Comparison of ENCODE assay signal across 20 mouse cellular contexts in the genomic region with DNA sequence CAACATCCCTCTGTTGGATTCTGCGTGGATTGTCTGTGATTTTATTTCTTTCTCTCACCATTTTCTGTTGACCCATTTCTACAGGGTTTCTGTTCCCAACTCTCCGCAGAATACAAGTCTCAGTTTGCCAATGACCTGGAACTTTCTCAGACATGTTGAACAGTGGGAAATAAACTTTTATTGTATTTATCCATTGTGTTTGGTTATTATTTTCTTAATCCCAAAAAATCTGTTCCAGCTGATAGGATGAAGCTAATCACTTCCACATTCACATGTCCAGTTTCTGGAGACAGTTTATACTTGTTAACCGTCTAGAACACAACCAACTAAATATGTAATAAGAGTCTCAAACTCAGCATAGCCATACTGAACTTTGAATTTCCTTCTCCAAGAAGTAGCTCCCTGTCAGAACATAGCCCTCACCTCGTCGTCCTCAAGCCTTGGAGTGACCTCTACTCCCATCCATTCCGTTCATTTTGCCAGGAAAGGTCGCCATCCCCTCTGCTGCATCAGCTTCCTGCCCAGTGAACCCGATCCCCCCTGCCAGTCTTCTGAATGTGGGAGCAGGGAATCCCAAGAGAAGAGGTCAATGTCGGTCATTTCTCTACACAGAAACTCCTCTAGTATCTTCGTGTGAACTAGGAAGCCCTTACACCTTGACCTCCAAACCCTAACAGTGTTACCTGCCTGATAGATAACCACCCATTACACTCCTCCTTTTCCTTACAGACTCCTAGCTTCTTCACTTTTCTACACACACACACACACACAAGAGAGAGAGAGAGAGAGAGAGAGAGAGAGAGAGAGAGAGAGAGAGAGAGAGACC. TPM values are rescaled to one million over a fixed set of nuclear protein-coding genes. Genes with fewer than 3 reads are reported as not detected.
DNase-seq lines count a peak whose midpoint lies in the region; ATAC-seq and TF ChIP-seq lines count a peak whose summit lies in the region.
"Had no signal": no experiment of that assay in that cellular context is flagged by ENCODE, and none has a peak within 500 bp of the region (broad histone marks: within the 10 kb centered on the region; RNA-seq: fewer than 3 reads in every experiment).

No protein-coding gene starts in this region.

- H3K79me2 ChIP-seq in MEL (ENCODE audit: control insufficient read depth, insufficient read depth, low read length, poor library complexity) = peaks cover 2% of the 10 kb centered on the region; the same call in 1 of the 2 replicates

- H3K9ac ChIP-seq in MEL (ENCODE audit: control insufficient read depth, low read depth, low read length, poor library complexity, severe bottlenecking) = peak overlapping the region; percentile 87
- peak overlapping the region; percentile 66 for H3K9ac ChIP-seq in liver, embryonic 14.5 days (replicated peaks)
- no peak overlapping the region for H3K9ac ChIP-seq in hindbrain, embryonic 16.5 days (ENCODE audit: low read depth, low read length)
- H3K9ac ChIP-seq: embryonic facial prominence, embryonic 15.5 days; heart, embryonic 15.5 days; midbrain, embryonic 13.5 days had no signal

- 48% methylated on average over 10 of the region's 10 CpGs for WGBS in liver, embryonic 14.5 days (ENCODE audit: insufficient replicate concordance)
- 76% methylated on average over 10 of the region's 10 CpGs for WGBS in hindbrain, embryonic 16.5 days

- peaks cover 17 to 37% of the 10 kb centered on the region in 2 experiments for H3K4me1 ChIP-seq in MEL (ENCODE audit: control insufficient read depth in 1 of 2, insufficient read depth in 2 of 2, low read length in 2 of 2)
- peaks cover 49 to 59% of the 10 kb centered on the region in 2 experiments for H3K4me1 ChIP-seq in liver, embryonic 14.5 days (replicated peaks; ENCODE audit: control insufficient read depth in 2 of 2, insufficient read depth in 2 of 2, low read length in 1 of 2)
- no peaks in the 10 kb centered on the region for H3K4me1 ChIP-seq in hindbrain, embryonic 16.5 days (ENCODE audit: control insufficient read depth, insufficient read depth, low read depth, low read length)
- H3K4me1 ChIP-seq: embryonic facial prominence, embryonic 15.5 days; midbrain, embryonic 13.5 days had no signal

- peak overlapping the region; percentile 100 for H3K27ac ChIP-seq in MEL (ENCODE audit: control insufficient read depth, low read depth, low read length)
- H3K27ac ChIP-seq in liver, embryonic 14.5 days = peak overlapping the region; percentile 95
- no peak overlapping the region for H3K27ac ChIP-seq in hindbrain, embryonic 16.5 days (ENCODE audit: low read depth, low read length)
- H3K27ac ChIP-seq: embryonic facial prominence, embryonic 15.5 days; heart, embryonic 15.5 days; layer of hippocampus, adult 2 months; midbrain, embryonic 13.5 days had no signal

- H3K9me3 ChIP-seq in MEL (replicated peaks; ENCODE audit: insufficient read depth, low read length) = no peaks in the 10 kb centered on the region
- H3K9me3 ChIP-seq in liver, embryonic 14.5 days (ENCODE audit: control insufficient read depth, low read length) = no peaks in the 10 kb centered on the region
- H3K9me3 ChIP-seq in hindbrain, embryonic 16.5 days (ENCODE audit: control insufficient read depth, low read length) = no peaks in the 10 kb centered on the region
- H3K9me3 ChIP-seq: embryonic facial prominence, embryonic 15.5 days; heart, embryonic 15.5 days; midbrain, embryonic 13.5 days had no signal

- H3K27me3 ChIP-seq in MEL (ENCODE audit: control insufficient read depth in 1 of 2, insufficient read depth in 2 of 2, low read length in 2 of 2) = no peaks in the 10 kb centered on the region
- no peaks in the 10 kb centered on the region for H3K27me3 ChIP-seq in liver, embryonic 14.5 days (ENCODE audit: control insufficient read depth, insufficient read depth, low read length)
- no peaks in the 10 kb centered on the region for H3K27me3 ChIP-seq in hindbrain, embryonic 16.5 days (replicated peaks; ENCODE audit: control insufficient read depth, insufficient read depth, low read length)
- H3K27me3 ChIP-seq: embryonic facial prominence, embryonic 15.5 days; heart, embryonic 15.5 days; midbrain, embryonic 13.5 days; Patski had no signal

- peak overlapping the region; percentile 70 for H3K4me2 ChIP-seq in liver, embryonic 14.5 days (ENCODE audit: low read depth)
- H3K4me2 ChIP-seq in hindbrain, embryonic 16.5 days (ENCODE audit: low read length) = no peak overlapping the region
- H3K4me2 ChIP-seq: embryonic facial prominence, embryonic 15.5 days; heart, embryonic 15.5 days; midbrain, embryonic 13.5 days had no signal

- no peak for TF ChIP-seq POLR2A in MEL (IDR thresholded peaks at IDR 0.05; ENCODE audit: control insufficient read depth in 1 of 2, insufficient read depth in 1 of 2, low read depth in 1 of 2, low read length in 2 of 2, poor library complexity in 1 of 2)

- TF ChIP-seq CTCF in MEL (IDR thresholded peaks at IDR 0.05 in 2 of 3, conservative IDR thresholded peaks at IDR 0.05 in 1 of 3; ENCODE audit: control insufficient read depth in 1 of 3, insufficient read depth in 1 of 3, low read depth in 2 of 3, low read length in 3 of 3, poor library complexity in 1 of 3, severe bottlenecking in 1 of 3) = no peak
- no peak for TF ChIP-seq CTCF in liver, embryonic 14.5 days (IDR thresholded peaks at IDR 0.05; ENCODE audit: low read depth)

- DNase-seq in kidney, adult 11 months = peak; percentile 44
- DNase-seq in kidney, postnatal 4 days = no peak
- DNase-seq in MEL (ENCODE audit: low read depth, low spot score) = no peak
- no peak for DNase-seq in liver, embryonic 14.5 days (ENCODE audit: low read depth in 3 of 3, low spot score in 3 of 3)
- no peak for DNase-seq in embryo, embryonic 10.5 days (ENCODE audit: low spot score)
- DNase-seq: adrenal gland, postnatal 36 days; B cell, adult 2 months; cerebellum, adult 9-10 months; gastrocnemius, postnatal 36 days; lung, adult 18-20 months; thymus, postnatal 25 days had no signal

- ATAC-seq in erythroid progenitor cell, adult 5-6 weeks (replicated peaks; ENCODE audit: low FRiP score, poor library complexity, severe bottlenecking) = peak; percentile 15
- ATAC-seq in liver, embryonic 14.5 days (ENCODE audit: insufficient read depth) = no peak
- no peak for ATAC-seq in hindbrain, embryonic 16.5 days
- ATAC-seq: activated CD4-positive, CD25-positive, alpha-beta regulatory T cell, adult 4 months; forebrain, embryonic 14.5 days; midbrain, embryonic 13.5 days; Patski had no signal

- H3K4me3 ChIP-seq in MEL (ENCODE audit: control insufficient read depth in 1 of 2, insufficient read depth in 1 of 2, low read depth in 2 of 2, low read length in 2 of 2) = peak overlapping the region; percentile 57 to 61
- peak overlapping the region; percentile 24 to 30 for H3K4me3 ChIP-seq in liver, embryonic 14.5 days (ENCODE audit: insufficient read depth in 1 of 2, low read depth in 2 of 2, low read length in 2 of 2)
- H3K4me3 ChIP-seq in hindbrain, embryonic 16.5 days (ENCODE audit: low read length) = no peak overlapping the region
- H3K4me3 ChIP-seq: embryonic facial prominence, embryonic 15.5 days; heart, embryonic 15.5 days; layer of hippocampus, adult 2 months; midbrain, embryonic 13.5 days had no signal

- peaks cover 0 to 34% of the 10 kb centered on the region in 2 experiments; a peak in 2 of 4 replicates for H3K36me3 ChIP-seq in MEL (ENCODE audit: control insufficient read depth in 1 of 2, insufficient read depth in 2 of 2, low read length in 2 of 2)
- no peaks in the 10 kb centered on the region for H3K36me3 ChIP-seq in liver, embryonic 14.5 days (replicated peaks; ENCODE audit: control insufficient read depth, insufficient read depth, low read depth)
- no peaks in the 10 kb centered on the region for H3K36me3 ChIP-seq in hindbrain, embryonic 16.5 days (ENCODE audit: control insufficient read depth, insufficient read depth, low read length)
- H3K36me3 ChIP-seq: embryonic facial prominence, embryonic 15.5 days; heart, embryonic 15.5 days; midbrain, embryonic 13.5 days had no signal

- no peak for TF ChIP-seq RAD21 in MEL (IDR thresholded peaks at IDR 0.05; ENCODE audit: low read depth, low read length)

- TF ChIP-seq EP300 in MEL (IDR thresholded peaks at IDR 0.05; ENCODE audit: low read depth in 1 of 2, low read length in 2 of 2) = no peak
- TF ChIP-seq EP300 in liver, embryonic 14.5 days (IDR thresholded peaks at IDR 0.05; ENCODE audit: low read depth) = no peak

TF ChIP-seq in MEL, 35 proteins besides CTCF, POLR2A, EP300 and RAD21:
- no peak for TF ChIP-seq UBTF (IDR thresholded peaks at IDR 0.05; ENCODE audit: borderline replicate concordance, insufficient read depth, low read depth, low read length)
- no peak for TF ChIP-seq HCFC1 (IDR thresholded peaks at IDR 0.05; ENCODE audit: low read depth, low read length)
- TF ChIP-seq JUND (IDR thresholded peaks at IDR 0.05; ENCODE audit: low read depth, low read length) = peak; percentile 95; the same call in 1 of the 2 replicates
- TF ChIP-seq CHD2 (IDR thresholded peaks at IDR 0.05; ENCODE audit: low read length) = no peak
- TF ChIP-seq ZMIZ1 (IDR thresholded peaks at IDR 0.05; ENCODE audit: low read depth, low read length) = peak; percentile 21; the same call in 1 of the 2 replicates
- TF ChIP-seq MYB (IDR thresholded peaks at IDR 0.05; ENCODE audit: low read depth, low read length) = 0 out of 2 replicates have a peak, but pooled peaks have one; percentile 18
- TF ChIP-seq MAFK (IDR thresholded peaks at IDR 0.05; ENCODE audit: borderline replicate concordance, low read depth, low read length) = no peak
- no peak for TF ChIP-seq MEF2A (IDR thresholded peaks at IDR 0.05; ENCODE audit: extremely low read depth, insufficient replicate concordance, low read depth, low read length, poor library complexity, severe bottlenecking)
- no peak for TF ChIP-seq TAL1 (IDR thresholded peaks at IDR 0.05; ENCODE audit: low read length)
- TF ChIP-seq ELF1 (IDR thresholded peaks at IDR 0.05; ENCODE audit: low read depth, low read length) = no peak
- TF ChIP-seq TBP (IDR thresholded peaks at IDR 0.05; ENCODE audit: low read depth, low read length) = 0 out of 2 replicates have a peak, but pooled peaks have one; percentile 28
- TF ChIP-seq CHD1 (IDR thresholded peaks at IDR 0.05; ENCODE audit: low read depth, low read length) = peak; percentile 93; the same call in 1 of the 2 replicates

RNA-seq across cellular contexts. Expression of gene Bmp2k, which starts 46.6 kb away (rescaled TPM):
- total RNA-seq in MEL (2012; rRNA removed) = 10.8 and 11.2 TPM in 2 replicates
- 10 to 100 TPM in 1 of 2 experiments, not detected in 1; 16.3 TPM for polyA plus RNA-seq in MEL (2012; ENCODE audit: insufficient read depth in 1 of 2, insufficient read length in 2 of 2, low read depth in 1 of 2, low replicate concordance in 2 of 2, missing spikeins in 1 of 2)
- 126 and 140 TPM in 2 replicates for total RNA-seq in erythroid progenitor cell, adult 5-6 weeks (2015; ENCODE audit: low replicate concordance)
- 96.1 and 111 TPM in 2 replicates for total RNA-seq in erythroid progenitor cell, adult 5-6 weeks (2017; ENCODE audit: low replicate concordance)
- polyA plus RNA-seq in liver, embryonic 14.5 days (2012; rRNA removed) = 10.6 and 14.0 TPM in 2 replicates
- polyA plus RNA-seq in liver, embryonic 14.5 days (2014; fragmentation: Nextera tagmentation; extraction: Ambion mirVana) = 30.2 and 34.3 TPM in 2 replicates
- polyA plus RNA-seq in hindbrain, embryonic 16.5 days (2015; fragmentation: Nextera tagmentation; extraction: Ambion mirVana) = 7.8 and 8.9 TPM in 2 replicates
